Mouse (Mus musculus) retina, adult 2 months (tissue): Measurements from ENCODE around the gene Ldlrad3.

Experiments used
- DNase-seq: peaks from one replicate; pipeline ENCODE4 v3.0.0-alpha.2; 2012; ENCODE audit warnings: low read depth, low spot score

Ldlrad3 gene

DNA sequence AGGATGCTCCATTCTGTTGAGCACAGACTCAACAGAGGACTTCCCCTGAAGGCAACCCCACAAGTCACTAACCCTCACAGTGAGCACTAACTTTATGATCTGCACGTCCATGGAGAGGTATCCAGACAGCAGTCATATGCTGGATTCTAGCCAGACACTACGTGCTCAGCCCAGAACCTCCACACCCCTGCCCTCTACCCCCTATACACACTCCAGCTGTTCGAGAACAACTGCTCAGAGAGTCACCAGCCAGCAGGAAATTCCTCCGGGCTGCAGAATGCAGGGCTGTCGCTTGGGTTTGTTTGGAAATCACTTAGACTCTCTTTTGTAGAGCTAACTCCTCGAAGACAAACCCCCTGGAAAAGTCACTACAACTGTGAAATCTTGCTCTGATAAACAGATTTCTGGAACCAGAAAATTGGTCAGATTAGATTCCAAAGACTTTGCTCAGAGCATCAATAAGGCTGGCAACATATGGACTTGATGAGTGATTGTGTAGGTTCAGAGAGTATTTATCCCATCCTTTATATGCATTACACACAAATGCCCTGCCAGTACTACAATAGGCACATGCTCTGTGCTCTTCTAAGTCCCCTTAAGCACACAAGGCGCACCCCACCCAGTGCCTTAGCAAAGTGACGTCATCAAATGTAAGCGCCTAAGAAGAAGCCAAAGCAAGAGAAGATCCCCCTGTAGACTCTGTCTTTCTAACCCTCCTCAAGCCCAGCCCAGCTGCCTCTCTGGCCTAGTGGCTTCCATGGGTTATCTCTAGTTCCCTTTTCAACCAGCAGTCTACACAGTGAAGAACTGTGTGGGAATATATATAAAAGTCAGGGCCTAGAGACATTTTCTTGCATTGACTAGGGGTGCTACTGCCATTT is 69.4 kb downstream of the Ldlrad3 start:
- DNase-seq = no peak

DNA sequence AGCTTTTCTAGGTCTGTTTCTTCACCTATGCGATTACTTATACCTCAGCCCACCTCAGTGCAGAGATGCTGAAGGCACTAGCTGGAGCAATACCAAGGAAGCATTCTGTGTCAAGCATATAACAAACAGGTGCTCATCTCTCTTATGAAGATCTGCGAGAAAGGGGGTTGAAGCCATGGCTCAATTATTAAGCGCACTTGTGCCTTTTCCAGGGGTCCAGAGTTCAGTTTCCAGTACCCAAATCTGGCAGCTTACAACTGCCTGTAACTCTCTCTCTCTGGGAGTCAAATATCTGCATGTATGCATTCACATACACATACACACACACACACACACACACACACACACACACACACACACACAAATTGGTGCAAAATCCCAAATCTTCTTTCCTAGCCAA is 72.4 kb downstream of the Ldlrad3 start:
- DNase-seq = no peak

DNA sequence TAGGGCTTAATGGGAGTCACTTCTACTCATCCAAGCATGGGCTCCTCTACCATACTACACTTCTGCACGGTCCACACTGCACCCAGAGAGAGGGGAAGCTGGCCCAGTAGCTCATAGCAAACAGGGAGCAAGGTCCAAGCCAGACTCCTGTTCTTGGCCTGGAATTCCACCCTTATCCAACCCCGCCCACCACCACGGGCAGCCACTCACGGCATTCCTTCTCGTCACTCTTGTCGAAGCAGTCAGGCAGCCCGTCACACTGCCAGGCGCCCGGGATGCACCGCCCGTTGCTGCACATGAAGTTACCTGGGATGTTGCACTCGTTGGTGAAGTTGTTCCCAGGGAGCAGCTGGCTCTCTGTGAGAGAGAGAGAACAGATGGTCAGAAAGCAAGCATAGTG is 72.9 kb downstream of the Ldlrad3 start:
- no peak for DNase-seq

DNA sequence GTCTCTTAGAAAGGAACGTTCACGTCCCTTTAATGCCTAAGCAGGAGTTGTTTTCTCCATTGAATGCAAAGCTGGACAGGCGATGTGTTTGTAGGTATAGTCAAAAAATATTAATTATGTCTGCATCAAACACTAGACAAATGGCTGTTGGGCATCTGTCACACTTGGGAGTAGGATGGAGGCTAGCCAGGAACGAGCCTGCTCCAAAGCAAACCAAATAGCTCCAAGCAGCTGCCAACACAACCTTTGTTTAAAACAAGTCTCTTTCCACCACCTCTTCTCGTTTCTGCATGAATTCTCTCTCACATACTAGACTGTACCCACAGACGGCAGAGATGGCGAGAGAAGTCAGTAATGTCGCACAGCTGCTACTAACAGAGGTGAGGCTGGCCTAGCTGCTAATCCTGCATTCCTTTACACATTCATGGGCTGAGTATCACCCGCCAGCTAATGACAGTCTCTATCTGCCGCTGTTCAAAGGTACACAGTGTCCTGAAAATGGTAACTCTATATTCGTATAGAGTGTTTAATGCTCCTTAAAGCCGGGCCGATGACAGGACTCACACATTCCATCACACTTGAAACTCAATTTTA is 74.2 kb downstream of the Ldlrad3 start:
- DNase-seq = no peak

DNA sequence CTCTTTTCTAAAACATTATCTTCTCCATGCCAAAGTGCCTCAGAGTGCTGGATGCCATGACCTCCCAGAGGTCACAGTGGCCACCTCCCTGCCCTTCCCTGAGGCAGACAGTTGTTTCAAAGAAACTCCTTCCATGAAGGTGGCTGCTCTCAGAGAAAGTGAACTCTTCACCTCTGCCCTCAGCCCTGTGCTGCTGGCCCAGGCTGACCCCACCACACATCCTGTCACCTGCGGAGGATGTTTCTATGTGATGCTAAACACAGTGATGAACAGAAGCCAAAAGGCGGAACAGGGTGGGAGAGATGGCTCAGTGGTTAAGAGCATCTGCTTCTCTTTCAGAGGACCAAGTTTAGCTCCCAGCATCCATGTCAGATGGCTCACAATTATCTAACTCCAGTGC is 75.9 kb downstream of the Ldlrad3 start:
- no peak for DNase-seq

DNA sequence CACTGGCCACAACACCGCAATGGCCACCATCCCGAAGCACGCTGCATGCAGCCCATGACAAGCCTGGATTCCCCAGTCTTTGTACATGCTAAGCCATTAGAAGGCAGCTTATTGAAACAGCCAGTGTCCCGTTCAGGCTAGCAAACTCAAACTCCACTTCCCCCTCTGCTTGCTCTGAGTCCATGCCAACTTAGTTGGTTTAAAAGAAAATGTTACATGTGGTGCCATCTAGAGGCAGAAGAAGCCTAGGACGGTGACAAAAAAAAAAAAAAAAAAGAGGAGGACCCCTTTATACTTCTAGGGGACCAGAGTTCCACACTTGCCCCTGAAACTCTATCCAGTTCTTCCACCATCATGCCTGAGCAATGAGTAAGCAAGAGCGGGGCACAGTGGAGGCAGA is 78.9 kb downstream of the Ldlrad3 start:
- DNase-seq = peak; percentile 20

DNA sequence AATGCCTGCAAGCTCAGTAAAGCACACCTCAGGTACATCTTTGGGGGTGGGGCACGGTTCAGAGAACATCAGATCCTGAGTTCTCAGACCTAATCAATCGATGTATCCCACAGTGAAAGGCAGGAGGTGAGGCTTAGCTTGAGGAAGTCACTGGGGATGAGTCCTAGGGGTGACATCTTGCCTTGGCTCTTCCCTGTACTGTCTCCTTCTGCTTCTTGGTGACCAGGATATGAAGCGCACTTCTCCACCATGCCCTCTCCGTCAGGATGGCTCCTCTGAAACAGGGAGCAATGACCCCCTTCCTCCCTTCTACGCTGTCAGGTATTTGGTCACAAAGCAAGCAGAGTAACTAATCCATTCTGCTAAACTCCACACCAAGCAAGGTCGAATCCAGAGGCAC is 79.5 kb downstream of the Ldlrad3 start:
- no peak for DNase-seq

DNA sequence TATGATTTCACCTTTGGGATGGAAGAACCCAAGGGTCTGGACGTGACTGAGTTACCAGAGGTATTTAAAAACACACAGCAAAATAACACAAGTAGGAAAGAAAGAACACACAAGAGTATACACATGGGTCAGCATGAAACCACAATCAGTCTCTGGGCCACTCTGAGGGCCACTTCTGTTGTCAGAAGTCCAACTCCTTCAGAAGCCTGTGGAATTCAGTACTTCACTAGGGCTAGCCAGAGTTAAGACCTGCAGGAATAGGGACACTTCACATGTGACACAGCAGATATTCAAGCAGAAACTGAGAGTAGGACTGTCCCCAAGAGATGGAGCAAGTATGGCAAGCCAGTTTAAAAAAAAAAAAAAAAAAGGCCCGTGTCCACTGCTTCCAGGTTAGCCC is 80.7 kb downstream of the Ldlrad3 start:
- no peak for DNase-seq

DNA sequence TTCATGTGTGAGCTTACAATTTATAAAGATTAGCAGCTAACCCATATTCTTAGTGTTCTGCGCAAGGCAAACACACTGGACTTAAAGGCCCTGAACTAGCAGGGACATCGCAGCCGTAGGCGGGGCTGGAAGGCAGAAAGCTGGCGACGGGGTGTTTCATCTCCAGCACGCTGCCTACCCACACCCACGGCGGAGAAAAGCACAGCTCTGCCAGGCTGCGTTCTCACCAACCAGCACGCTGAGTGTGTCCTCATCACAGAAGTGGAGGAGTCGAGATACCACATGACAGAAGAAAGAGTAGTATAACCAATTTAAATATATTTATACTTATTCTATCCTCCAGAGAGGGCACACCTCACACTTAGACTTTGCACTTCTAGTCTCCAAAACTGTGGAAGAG is 82.2 kb downstream of the Ldlrad3 start:
- no peak for DNase-seq

DNA sequence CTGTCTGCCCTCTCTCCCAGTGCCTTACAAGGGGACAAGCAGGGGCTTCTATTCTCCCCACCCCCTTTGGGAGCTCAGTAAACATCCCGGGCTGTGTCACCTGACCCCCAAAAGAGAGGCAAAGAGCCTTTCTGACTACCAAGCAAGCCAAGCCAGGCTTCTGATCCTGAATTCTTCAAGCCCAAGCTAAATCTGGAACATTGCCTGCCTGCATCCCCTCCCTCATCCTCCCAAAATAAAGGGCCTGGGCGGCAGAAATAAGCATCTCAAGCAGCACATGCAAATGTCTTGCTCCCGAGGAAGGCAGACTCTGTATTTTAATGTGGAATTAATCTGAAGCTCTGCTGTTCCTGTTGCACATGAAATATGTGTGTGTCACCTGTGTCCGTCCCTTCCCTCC is 85.7 kb downstream of the Ldlrad3 start:
- no peak for DNase-seq

DNA sequence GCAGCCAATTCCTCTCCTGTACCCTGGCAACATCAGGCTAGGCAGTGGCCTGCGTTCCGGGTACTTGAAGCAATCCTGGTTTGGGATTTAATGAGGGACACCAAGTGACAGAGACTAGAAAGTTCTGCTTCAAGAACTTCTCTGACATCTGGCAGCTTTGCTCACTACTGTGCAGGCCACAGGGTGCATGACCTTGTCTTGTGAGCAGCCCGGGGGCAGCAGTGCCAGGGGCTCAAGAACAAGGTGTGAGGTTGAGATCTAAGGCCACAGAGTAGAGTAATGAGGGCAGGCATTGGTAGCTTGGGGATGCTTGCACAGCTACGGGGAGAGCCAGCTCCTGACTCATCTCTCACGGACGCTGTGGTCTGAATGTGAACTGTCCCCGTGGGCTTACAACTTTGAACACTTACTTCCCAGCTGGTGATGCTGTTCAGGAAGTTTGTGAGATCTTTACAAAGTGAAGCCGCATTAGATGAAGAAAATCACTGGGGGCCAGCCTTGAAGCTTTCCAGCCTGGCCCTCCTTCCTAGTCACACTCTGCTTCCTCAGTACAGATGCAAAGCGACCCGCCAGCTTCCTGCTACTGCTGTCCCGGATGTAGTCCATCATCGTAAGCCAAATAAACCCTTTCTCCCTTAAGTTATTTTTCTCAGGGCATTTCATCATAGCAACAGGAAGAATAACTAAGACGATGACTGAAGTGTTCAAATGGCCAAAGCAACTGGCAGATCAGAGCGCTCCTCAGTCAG is 86.3 kb downstream of the Ldlrad3 start:
- DNase-seq = no peak

DNA sequence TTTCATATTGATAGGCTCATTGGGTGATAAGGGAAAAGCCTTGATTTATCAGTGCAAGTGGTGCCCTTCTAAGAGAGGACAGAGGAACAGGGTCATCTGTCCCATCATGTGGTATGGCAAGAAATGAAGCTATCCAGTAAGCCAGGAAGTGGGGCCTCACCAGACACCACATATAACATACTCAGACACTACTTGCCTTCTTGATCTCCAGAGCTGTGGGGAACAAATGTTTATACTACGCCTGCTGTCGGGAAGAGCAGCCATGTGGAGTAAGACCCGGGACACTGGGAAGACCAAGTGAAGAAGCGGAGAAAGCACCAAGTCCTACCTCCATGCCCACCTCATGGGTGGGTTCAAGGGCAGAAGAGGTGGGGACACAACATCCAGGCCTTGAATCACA is 86.9 kb downstream of the Ldlrad3 start:
- no peak for DNase-seq

DNA sequence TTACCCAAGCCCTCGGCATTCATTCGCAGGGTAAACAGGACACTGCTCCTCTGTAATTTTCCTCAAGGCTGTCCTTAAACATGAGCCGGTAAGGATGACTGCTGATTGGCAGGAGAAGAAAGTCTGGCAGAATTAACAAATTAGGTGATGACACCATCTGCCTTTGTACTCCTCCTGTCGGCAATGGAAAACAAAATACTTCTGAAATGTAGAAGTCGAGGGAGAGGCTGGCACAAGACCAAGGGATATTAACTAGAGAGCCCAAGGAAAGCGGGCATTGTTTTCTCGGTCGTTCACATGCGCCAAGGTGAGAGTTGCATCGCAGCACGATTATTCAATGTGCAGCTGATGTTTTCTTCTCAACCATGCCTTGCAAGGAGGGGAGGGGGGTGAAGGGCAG is 91.4 kb downstream of the Ldlrad3 start:
- no peak for DNase-seq

DNA sequence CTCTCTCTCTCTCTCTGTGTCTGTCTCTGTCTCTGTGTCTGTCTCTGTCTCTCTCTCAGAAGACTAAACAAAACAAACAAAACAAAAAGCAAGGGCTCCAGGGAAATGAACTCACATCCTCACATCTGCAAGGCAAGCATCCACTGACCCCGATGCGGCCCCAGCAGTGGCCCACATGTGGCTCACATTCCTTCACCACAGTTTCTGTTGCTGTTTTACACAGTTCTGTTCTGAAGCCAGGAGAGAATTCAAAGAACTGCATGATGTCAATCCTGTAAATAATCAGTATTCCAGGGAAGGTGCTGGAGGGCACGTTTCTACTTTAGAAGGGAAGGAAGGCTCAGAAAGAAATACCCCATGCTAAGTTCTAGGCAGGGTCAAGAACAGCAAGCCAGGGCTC is 91.9 kb downstream of the Ldlrad3 start:
- no peak for DNase-seq

DNA sequence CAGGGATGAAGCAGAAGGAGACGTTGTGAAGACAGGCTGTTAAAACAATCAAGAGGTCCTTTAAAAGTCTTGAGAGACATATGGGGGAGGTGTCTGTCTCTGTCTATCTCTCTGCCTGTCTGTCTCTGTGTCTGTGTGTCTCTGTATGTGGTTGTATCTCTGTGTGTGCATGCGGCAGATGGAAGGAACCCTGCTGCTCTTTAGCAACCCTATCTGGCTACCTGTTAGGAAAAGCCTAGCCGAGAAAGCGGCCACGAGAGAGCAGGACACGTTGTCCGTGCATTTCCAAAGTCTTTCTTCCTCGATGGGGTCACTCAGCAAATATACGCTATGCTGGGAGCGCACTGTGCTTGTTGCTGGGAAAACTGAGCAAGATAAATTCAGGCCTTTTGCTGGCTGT is 93.6 kb downstream of the Ldlrad3 start:
- no peak for DNase-seq

DNA sequence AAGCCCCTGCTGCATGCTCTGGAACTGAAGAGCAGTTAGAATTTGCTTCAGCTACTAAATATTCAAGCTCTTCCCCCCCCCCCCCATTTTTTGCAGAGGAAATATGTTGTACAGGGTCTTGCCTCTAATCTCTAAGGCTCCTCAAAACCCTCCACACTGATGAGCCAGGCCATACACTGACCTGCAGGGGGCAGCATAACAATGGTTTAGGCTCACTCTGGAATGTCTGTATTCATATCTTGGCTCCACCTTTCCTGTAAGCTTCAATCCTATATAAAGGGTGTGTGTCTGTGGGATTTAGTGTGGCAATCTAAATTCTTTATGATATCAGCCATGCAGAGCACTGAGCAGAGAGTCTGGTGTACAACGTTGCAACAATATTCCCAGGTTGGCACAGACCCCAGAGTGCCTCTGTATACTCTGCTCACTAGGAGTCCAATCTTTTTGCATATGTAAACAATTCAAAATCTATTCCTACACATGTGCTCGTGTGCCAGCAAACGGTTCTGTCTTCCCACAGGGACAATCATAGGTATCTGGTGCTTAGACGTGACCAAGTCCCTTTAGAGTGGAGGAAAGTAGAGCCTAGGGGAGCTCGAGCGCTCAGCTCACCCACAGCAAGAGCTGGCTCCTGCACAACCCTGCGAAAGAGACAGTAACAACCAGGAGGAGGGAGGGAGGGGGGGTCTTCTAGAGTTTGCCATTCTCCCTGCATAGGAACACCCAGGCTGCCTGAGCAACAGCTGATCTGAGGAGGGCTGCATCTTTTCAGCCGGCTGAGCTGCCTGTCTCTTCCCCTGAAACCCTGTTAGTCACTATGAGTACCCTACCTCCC is 94.5 kb downstream of the Ldlrad3 start:
- DNase-seq = peak; percentile 56

DNA sequence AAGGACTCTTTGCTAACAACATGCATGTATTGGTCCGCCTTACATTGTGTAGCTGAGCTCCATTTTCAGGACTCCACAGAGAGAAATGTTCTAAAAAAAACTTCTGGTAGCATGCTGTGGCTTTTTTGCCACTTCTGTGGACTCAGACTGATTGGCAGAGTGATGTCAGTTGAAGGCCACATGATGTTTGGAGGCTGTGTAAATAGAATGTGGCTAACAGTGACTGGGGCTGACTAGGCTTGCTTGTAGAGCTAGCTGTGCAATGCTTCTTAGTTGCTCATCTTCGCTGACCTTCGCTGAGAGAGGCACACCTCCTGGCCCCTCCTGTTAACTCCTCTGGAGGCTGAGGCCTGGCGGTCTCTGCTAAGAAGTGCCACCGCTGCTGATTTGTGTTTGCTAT is 98.4 kb downstream of the Ldlrad3 start:
- DNase-seq = no peak

DNA sequence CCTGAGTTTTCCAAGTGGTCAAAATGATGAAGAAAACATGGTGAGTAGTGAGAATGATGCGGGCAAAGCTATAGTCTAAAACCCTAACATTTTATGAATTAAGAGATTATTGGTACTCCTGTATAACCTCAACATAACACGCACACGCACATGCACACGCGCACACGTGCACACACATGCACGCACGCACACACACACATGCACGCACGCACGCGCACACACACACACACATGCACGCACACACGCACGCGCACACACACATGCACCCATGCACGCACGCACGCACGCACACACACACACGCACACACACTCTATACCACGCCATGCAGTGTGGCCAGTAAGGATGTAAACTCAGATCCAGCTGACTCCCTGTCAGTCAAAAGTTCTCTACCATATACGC is 99.6 kb downstream of the Ldlrad3 start:
- no peak for DNase-seq

DNA sequence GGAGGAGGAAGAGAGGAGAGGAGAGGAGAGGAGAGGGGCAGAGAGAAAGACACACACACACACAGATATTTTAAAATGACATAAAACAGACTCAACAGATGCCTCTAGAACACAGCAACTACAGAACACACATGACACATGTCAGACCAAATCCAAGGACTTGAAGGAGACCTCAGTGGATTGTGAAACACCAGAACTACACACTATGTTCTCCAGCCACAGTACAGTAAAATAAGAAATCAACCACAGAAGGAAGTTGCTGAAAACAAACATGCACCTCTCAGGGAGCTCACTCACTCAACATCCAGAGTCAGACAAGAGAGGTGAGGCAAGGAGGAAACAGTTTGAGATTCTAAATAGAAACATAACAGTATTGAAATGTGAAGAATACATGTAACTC is 103.4 kb downstream of the Ldlrad3 start:
- DNase-seq = no peak

DNA sequence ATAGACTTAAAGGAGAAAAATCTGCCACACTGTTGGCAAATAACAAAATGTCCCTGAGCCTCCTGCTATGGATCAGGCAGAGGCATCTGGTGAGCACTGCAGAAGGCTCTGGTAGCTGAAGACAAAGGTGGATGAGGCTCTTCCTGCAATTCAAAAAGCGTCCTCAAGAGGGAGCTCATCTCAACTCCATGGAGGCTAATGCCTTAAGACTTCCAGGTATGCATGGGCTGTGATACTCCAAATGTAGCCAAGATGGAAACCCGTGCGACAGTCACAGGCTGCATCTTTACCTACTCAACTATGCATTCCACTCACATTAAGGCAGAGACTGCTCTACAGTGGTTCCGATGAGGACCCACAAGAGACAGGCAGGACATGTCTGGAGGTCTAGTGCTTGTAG is 108.6 kb downstream of the Ldlrad3 start:
- peak; percentile 72 for DNase-seq

DNA sequence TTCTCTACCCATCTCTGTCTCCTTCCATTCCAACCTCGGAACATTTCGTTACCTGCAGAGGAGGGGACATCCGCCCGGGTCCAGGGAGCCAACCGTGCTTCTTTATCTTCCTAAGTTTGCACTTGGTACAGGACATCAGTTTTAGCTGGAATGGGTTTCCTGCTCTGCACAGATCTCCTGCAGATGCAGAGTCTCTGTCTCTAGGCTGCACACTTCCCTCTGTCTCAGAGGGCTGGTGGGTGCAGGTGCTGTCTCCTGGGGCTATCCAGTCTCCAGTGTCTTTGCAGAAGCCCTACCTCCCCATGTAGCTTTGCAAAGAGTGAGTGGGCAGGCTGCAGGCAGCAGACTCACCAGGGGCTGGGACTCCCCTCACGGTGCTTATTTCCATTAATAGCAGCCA is 109.9 kb downstream of the Ldlrad3 start:
- no peak for DNase-seq
